Mouse (Mus musculus) neural tube, embryonic 11.5 days (tissue): ENCODE results near the gene Faap20. TPM values are rescaled to one million over a fixed set of nuclear protein-coding genes. Genes with fewer than 3 reads are reported as not detected.
A peak's percentile ranks its signal among the peaks of the same experiment; 100 is the strongest.

ENCODE experiments used
- ATAC-seq: fragments of 200-750 bp; cut with Nextera tagmentation; 2 replicates; pipeline ENCODE4 v1.8.0; 2017; ENCODE audit warnings: moderate number of reproducible peaks, mild to moderate bottlenecking, moderate TSS enrichment, moderate library complexity; ENCODE audit not compliant: insufficient read depth, low FRiP score, low TSS enrichment
- DNase-seq: peaks from one replicate; pipeline ENCODE4 v3.0.0-alpha.2; 2015; ENCODE audit warnings: low spot score
- H3K27ac ChIP-seq: fragments of 300-500 bp; sonication (generic); 2 replicates; pipeline ENCODE4 v1.5.1; 2014; ENCODE audit warnings: low read depth, mild to moderate bottlenecking, low read length
- H3K27me3 ChIP-seq: fragments of 300-500 bp; sonication (generic); 2 replicates; pipeline ENCODE4 v1.6.1; 2014; ENCODE audit warnings: mild to moderate bottlenecking, low read length, mixed read lengths; ENCODE audit not compliant: control insufficient read depth, insufficient read depth
- H3K36me3 ChIP-seq: fragments of 300-500 bp; sonication (generic); 2 replicates; pipeline ENCODE4 v1.6.1; 2014; ENCODE audit warnings: mild to moderate bottlenecking, low read length, moderate library complexity, mixed read lengths; ENCODE audit not compliant: control insufficient read depth, insufficient read depth
- H3K4me1 ChIP-seq: fragments of 300-500 bp; sonication (generic); 2 replicates; pipeline ENCODE4 v1.6.1; 2014; ENCODE audit warnings: low read length, mixed read lengths; ENCODE audit not compliant: control insufficient read depth, insufficient read depth
- H3K4me2 ChIP-seq: fragments of 300-500 bp; sonication (generic); 2 replicates; pipeline ENCODE4 v1.6.1; 2014; ENCODE audit warnings: low read depth, mild to moderate bottlenecking, moderate library complexity
- H3K4me3 ChIP-seq: fragments of 300-500 bp; sonication (generic); 2 replicates; pipeline ENCODE4 v1.5.1; 2014; ENCODE audit warnings: low read depth, low read length
- H3K9ac ChIP-seq: fragments of 300-500 bp; sonication (generic); 2 replicates; pipeline ENCODE4 v1.6.1; 2014; ENCODE audit warnings: mild to moderate bottlenecking, low read length
- H3K9me3 ChIP-seq: fragments of 300-500 bp; sonication (generic); 2 replicates; pipeline ENCODE4 v1.6.1; 2016; ENCODE audit warnings: low read length; ENCODE audit not compliant: control insufficient read depth
- WGBS: fragments of 180-500 bp; shearing (Covaris S2); extraction: QIAGEN DNeasy Blood & Tissue Kit; methylation state at CpG from one replicate; pipeline ENCODE4 v1.1.7; 2014; 5-methylcytosine and 5-hydroxymethylcytosine counted together
- polyA plus RNA-seq: library from polyadenylated mRNA; unstranded; fragments of >200 nt; fragmentation: Nextera tagmentation; extraction: Ambion mirVana; gene quantifications from 2 replicates; pipeline ENCODE4 v1.2.1, GENCODE M21; 2014

Gene Faap20
- polyA plus RNA-seq, 1 experiment from 2014 or later = 96.6 TPM

DNA sequence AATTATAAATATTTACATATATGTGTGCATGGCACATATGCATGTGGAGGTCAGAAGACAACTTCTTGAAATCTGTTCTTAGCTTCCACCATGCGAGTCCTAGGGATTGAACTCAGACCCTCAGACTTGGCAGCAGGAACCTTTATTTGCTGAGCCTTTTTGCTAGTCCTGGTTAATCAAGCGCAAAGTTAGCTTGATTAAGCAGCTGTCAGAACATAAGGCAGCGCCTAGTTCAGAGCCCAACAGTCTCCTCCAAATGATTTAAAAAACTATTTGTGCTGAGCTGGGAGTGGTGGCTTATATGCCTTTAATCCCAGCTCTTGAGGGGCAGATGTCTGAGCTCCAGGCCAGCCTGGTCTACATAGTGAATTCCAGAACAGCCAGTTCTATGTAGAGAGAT is 1.5 kb downstream of the Faap20 start:
- H3K27me3 ChIP-seq = no peaks in the 10 kb centered on the region
- peak overlapping the region; percentile 93 for H3K4me2 ChIP-seq
- H3K4me3 ChIP-seq = peak overlapping the region; percentile 72; the same call in 1 of the 2 replicates
- H3K4me1 ChIP-seq = peaks cover 8% of the 10 kb centered on the region
- no peaks in the 10 kb centered on the region; the same call in 1 of the 2 replicates for H3K36me3 ChIP-seq
- H3K27ac ChIP-seq = no peak overlapping the region
- no peak for ATAC-seq
- DNase-seq = no peak
- no peaks in the 10 kb centered on the region for H3K9me3 ChIP-seq
- H3K9ac ChIP-seq = peak overlapping the region; percentile 78
- 71% methylated on average over 3 of the region's 3 CpGs for WGBS

DNA sequence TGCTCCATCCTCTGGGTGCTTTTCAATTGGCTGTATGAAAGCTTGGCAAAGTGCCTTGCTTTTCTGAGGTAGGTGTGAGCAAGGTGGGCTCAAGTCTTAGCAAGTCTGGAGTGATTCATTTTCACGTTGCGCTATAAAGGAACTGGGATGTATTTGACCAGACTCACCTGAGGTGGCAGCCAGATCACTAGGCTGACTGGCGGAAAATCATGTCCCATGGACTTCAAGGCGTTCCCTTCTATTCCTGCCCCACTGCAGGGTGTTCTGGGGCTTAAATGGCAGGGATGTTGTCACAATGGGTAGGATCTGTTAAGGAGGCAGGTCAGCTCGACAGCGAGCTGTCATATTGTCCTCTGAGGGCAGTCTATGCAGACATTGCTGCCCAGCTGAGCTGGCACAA is 2.7 kb downstream of the Faap20 start:
- Histone ChIP-seq H3K4me3 (no peak overlapping the region), H3K4me1 (peaks cover 8% of the 10 kb centered on the region), H3K9ac (no peak overlapping the region; the same call in 1 of the 2 replicates), H3K36me3 (no peaks in the 10 kb centered on the region; the same call in 1 of the 2 replicates), H3K27ac (no peak overlapping the region), H3K9me3 (no peaks in the 10 kb centered on the region), H3K4me2 (no peak overlapping the region), H3K27me3 (no peaks in the 10 kb centered on the region)
- 90% methylated on average over 6 of the region's 6 CpGs for WGBS
- ATAC-seq (no peak), DNase-seq (no peak)

DNA sequence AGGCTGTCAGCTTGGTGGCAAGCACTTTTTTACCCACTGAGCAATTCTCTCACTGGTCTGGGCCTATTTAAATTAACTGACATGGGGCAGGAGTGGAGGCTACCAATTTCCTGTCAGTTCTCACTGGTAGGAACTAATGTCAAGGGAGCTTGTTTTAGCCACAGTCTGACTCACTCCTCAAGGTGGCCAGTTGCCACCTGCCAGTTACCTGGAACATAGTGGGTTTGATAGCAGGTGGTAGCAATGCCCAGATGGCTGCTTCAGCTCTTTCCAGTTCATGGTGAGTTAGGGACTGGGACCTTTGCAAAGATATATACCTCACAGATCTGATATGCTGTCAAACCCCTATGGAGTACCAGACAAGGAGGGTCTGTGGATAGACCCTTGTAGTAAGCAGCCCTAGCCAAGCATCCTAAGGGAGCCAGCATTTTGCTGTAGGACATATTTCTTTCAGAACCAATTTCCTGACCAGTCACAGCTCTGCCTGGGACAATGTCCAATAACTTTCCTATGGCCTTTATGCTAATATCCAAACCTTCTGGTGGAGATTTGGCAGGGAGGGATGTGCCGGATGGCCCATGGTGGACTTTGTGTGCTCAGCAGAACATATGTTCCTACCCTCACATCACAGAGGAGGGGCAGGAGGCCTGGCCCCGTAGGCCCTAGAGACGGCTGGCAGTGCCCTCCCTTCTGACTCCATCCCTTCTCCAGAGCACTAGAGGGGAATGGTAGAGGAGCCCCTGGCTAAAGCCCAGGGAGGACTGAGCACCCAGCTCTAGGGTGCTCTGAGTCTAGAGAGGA is 15.1 kb downstream of the Faap20 start:
- 84% methylated on average over 3 of the region's 3 CpGs for WGBS
- H3K36me3 ChIP-seq = no peaks in the 10 kb centered on the region

DNA sequence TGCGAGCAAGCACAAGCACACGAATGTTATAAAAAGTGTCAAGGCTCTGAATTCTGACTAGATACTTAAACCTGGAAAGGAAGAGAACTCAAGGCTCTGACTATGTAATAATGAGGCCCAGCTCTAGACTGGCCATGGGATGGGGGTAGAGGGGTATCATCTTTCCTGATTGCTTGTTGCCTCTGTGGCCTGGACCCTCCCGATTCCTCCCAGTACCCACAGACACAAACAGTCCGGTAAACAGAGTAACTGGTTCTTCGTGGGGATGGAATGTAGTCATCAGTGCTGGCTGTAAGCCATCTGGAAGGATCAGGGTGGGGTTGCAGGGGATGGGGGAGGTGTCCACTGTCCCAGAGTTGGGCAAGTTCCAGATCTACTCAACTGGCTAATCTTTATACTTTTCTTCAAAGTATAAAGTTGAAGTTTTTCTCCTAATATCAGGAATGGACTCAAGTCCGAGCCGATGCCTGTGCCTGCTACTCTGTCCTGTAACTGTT is 17.5 kb downstream of the Faap20 start:
- ATAC-seq (no peak), DNase-seq (no peak)
- Histone ChIP-seq H3K27ac (no peak overlapping the region), H3K4me2 (no peak overlapping the region), H3K36me3 (no peaks in the 10 kb centered on the region), H3K4me3 (no peak overlapping the region), H3K9me3 (no peaks in the 10 kb centered on the region), H3K4me1 (no peaks in the 10 kb centered on the region), H3K27me3 (no peaks in the 10 kb centered on the region), H3K9ac (no peak overlapping the region)
- WGBS = 83% methylated on average over 7 of the region's 7 CpGs

More for the DNA sequence above, 15.1 kb downstream of the Faap20 start:
- Histone ChIP-seq H3K4me3 (no peak overlapping the region), H3K27me3 (no peaks in the 10 kb centered on the region), H3K4me1 (no peaks in the 10 kb centered on the region), H3K4me2 (no peak overlapping the region), H3K27ac (no peak overlapping the region), H3K9me3 (no peaks in the 10 kb centered on the region), H3K9ac (no peak overlapping the region)
- ATAC-seq (no peak), DNase-seq (no peak)

DNA sequence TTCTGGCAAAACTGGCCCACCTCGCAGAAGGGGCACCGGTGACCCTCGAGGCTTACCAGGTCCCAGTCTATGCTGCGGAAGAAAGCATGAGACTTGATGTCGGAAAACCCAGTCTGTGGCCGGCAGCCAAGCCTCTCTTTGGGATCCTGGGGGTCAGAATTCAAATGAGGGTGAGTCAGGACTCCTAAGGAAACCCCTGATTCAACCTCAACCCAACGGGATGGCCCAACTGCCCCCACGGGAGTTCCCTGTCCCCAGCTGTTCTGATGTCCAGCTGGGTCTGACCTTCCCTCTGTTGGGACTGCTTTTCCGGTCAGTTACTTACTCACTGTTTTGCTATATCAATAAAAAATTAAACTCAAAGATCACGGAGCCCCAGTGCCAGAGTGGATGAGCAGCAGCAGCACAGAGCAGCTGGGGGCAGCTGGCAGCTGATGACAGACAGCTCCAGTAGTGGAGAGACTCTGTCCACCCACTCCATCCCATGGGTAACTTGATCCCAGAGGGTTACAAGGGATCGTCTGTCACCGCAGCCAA is 18.1 kb downstream of the Faap20 start:
- H3K9ac ChIP-seq = no peak overlapping the region

DNA sequence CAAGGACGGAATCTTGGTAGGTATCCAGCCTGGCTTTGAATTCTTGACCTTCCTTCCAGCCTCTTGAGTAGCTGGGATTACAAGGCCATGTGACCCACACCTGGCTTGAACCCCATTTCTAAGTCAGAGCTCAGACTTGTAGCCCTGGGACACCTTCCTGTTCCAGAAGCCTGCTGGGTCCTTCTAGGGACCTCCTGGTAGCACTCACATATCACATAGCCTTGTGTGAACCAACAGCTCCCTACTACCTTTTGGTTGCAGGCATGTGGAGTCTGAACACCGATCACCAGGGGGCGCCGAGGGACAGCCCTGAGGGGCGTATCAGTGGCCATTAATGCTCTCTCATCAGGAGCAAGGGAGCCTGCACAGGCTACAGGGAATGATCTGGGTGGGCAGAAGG is 18.8 kb downstream of the Faap20 start:
- DNase-seq = peak; percentile 63
- Histone ChIP-seq H3K27me3 (no peaks in the 10 kb centered on the region), H3K9ac (no peak overlapping the region), H3K4me2 (no peak overlapping the region), H3K36me3 (no peaks in the 10 kb centered on the region), H3K27ac (no peak overlapping the region), H3K4me1 (no peaks in the 10 kb centered on the region), H3K9me3 (no peaks in the 10 kb centered on the region), H3K4me3 (no peak overlapping the region)
- ATAC-seq = no peak
- 48% methylated on average over 5 of the region's 5 CpGs for WGBS

More for the DNA sequence above, 18.1 kb downstream of the Faap20 start:
- H3K4me3 ChIP-seq = no peak overlapping the region
- H3K36me3 ChIP-seq = no peaks in the 10 kb centered on the region
- no peak overlapping the region for H3K4me2 ChIP-seq
- WGBS = 67% methylated on average over 12 of the region's 12 CpGs
- DNase-seq (no peak), ATAC-seq (no peak)
- no peaks in the 10 kb centered on the region for H3K4me1 ChIP-seq
- H3K9me3 ChIP-seq = no peaks in the 10 kb centered on the region
- no peaks in the 10 kb centered on the region for H3K27me3 ChIP-seq
- no peak overlapping the region for H3K27ac ChIP-seq

DNA sequence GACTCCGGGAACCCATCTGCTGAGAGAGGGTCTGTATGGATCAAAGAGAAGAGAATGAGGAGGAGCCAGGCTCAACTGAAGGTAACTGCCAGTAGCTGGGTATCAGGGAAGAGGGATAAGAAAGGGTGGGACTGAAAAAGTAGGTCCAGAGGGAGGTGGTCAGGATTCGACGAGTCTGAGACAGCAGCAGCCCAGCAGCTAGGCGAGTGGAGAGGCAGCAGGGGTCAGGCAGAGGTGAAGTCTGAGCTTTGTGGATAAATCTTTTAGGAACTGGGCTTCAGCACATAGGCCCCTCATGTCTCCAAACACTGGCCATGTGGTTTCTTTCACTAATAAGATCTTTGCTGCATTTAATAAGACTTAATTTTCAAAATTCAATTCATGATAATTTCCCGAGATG is 24.8 kb downstream of the Faap20 start:
- peaks cover 6% of the 10 kb centered on the region; the same call in 1 of the 2 replicates for H3K4me1 ChIP-seq
- no peaks in the 10 kb centered on the region for H3K27me3 ChIP-seq
- WGBS = 56% methylated on average over 5 of the region's 5 CpGs
- H3K4me2 ChIP-seq = no peak overlapping the region
- no peak overlapping the region for H3K27ac ChIP-seq
- no peak overlapping the region for H3K9ac ChIP-seq
- no peaks in the 10 kb centered on the region for H3K36me3 ChIP-seq
- H3K4me3 ChIP-seq = no peak overlapping the region
- DNase-seq (no peak), ATAC-seq (no peak)
- H3K9me3 ChIP-seq = no peaks in the 10 kb centered on the region

DNA sequence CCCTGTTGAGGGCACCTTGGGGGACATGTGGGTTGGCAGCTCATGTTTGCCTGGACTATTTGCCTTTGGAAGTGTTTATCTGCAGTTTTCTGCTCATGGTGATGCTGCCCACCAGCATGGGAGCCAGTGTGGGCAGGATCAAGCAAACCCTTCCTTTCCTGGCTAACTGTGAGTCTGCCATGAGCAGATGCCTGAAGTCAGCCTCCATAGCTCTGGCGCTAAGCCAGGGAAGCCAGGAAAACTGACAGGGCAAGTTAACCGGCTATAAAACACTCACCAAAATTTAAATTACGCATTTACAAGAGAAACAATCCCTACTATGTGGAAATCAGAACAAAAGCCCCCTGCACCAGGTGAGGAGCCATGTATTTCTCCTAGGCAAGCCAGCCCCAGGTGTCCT is 25.2 kb downstream of the Faap20 start:
- no peak for DNase-seq
- Histone ChIP-seq H3K4me3 (no peak overlapping the region), H3K27me3 (no peaks in the 10 kb centered on the region), H3K4me2 (no peak overlapping the region), H3K4me1 (peaks cover 6% of the 10 kb centered on the region; the same call in 1 of the 2 replicates), H3K9me3 (no peaks in the 10 kb centered on the region), H3K27ac (no peak overlapping the region), H3K9ac (no peak overlapping the region), H3K36me3 (no peaks in the 10 kb centered on the region)
- 57% methylated on average over 3 of the region's 3 CpGs for WGBS
- ATAC-seq = no peak

DNA sequence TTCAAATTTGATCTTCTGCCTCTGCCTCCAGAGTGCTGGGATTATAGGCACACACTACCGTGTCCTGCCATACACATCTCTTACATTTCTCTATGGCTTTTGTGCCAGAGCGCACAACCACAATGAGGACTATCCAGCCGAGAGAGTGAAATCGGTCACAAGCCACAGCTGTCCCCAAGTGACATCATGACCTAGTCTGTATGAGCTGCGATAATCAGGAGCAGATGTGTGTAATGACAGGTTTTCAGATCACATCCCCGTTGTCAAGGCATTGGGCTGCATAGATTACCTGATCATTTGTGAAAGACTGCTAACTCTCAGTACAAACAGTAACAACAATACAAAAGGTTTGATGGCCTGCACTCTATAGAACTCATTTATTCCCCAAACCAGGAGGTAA is 28.4 kb downstream of the Faap20 start:
- 62% methylated on average over 6 of the region's 6 CpGs for WGBS
- Histone ChIP-seq H3K4me3 (no peak overlapping the region), H3K36me3 (no peaks in the 10 kb centered on the region), H3K27ac (no peak overlapping the region), H3K9me3 (no peaks in the 10 kb centered on the region), H3K9ac (no peak overlapping the region), H3K4me2 (no peak overlapping the region), H3K4me1 (peaks cover 6% of the 10 kb centered on the region; the same call in 1 of the 2 replicates), H3K27me3 (no peaks in the 10 kb centered on the region)
- no peak for DNase-seq
- ATAC-seq = no peak
